Mouse (Mus musculus) ovary, adult 2 months (tissue): ENCODE data around the gene Agr3. TPM values are rescaled to one million over a fixed set of nuclear protein-coding genes. Genes with fewer than 3 reads are reported as not detected.

ENCODE experiments used
- polyA plus RNA-seq: library from polyadenylated mRNA; depleted of rRNA; stranded (reverse); fragments of >200 nt; gene quantifications from 2 replicates; pipeline ENCODE4 v1.2.3, GENCODE M21; 2012; rRNA removed

Gene Agr3
- 0.92 and 1.4 TPM in 2 replicates for polyA plus RNA-seq

DNA sequence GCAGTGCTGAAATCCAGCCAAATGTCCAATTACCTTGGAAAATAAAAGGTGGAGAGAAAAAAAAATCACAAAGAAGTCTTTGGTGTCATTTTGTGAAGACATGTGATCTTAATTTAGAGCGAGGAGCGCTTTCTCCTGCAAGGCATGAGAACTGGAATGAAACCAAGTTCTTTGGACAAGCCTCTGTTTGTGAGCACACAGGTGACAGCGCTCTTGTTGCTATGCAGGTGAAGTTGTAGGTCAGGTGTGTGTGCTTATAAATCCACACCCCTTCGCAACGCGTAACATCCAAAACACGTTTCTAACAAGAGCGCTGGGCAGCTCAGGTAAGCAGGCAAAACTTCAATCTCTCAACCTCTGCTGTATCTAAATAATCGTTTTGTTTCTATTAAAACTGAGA, at the start of gene Agr3:
Gene Agr3 (plus strand): TSS at position 219 of the 400 bp plus-strand sequence.

DNA sequence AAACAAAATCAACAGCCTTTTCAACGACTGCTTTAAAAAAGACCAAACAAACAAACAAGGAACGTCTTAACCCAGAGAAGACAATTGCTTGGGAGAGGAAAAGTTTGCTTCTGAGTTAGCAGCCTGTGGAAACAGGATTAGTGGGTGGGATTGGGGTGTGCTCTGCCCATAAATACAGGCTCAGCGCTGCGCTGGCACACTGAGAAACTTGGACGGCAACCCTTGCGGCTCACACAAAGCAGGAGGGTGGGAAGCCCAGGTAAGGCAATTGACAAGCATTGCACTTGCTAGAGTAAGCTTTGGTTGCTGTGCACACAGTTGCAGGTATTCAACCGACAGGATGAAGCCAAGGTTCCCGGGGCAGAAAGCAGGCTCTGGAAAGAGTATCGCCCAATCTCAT, 67.3 kb downstream of the Agr3 start, which contains the start of gene Agr2:
Gene Agr2 (plus strand): TSS at position 197 of the 400 bp plus-strand sequence.

Other genes with a start within 250 kb of the Agr3 start
- 7.4 and 8.6 TPM in 2 replicates for gene Agr2, start 67.3 kb downstream of the Agr3 start, polyA plus RNA-seq
- gene Tspan13, start 116.9 kb downstream of the Agr3 start, polyA plus RNA-seq, result 131 and 395 TPM in 2 replicates
- gene Ankmy2, start 231.5 kb downstream of the Agr3 start, polyA plus RNA-seq, result 7.5 and 9.8 TPM in 2 replicates
- gene Bzw2, start 232.5 kb downstream of the Agr3 start, polyA plus RNA-seq, result 11.1 and 11.4 TPM in 2 replicates